Mouse (Mus musculus) spleen, postnatal 14 days (tissue): ENCODE results near the gene Ccrl2.

Source experiments
- DNase-seq, 2 experiments: peaks; one replicate each; pipeline ENCODE4 v3.0.0; 2021 to 2022; ENCODE audit warnings: low spot score in 2 of 2

Ccrl2 gene

GRCm38 (mm10) chr9:111056798-111057543 is at the start of gene Ccrl2:
TSS of gene Ccrl2 (minus strand) at chr9:111057519.
- peak; percentile 52 to 62 for DNase-seq

GRCm38 (mm10) chr9:111103893-111104292 is 46.6 kb upstream of the Ccrl2 start:
- DNase-seq = no peak

- DNase-seq = no peak
Measured at GRCm38 (mm10) chr9:111103293-111103692, 46.0 kb upstream of the Ccrl2 start.

GRCm38 (mm10) chr9:111100406-111100805 is 43.1 kb upstream of the Ccrl2 start:
- no peak for DNase-seq

GRCm38 (mm10) chr9:111097543-111097942 is 40.2 kb upstream of the Ccrl2 start:
- no peak for DNase-seq

GRCm38 (mm10) chr9:111096419-111097326 is 39.4 kb upstream of the Ccrl2 start:
- no peak for DNase-seq

GRCm38 (mm10) chr9:111095710-111096109 is 38.4 kb upstream of the Ccrl2 start:
- no peak for DNase-seq

- no peak for DNase-seq
Measured at GRCm38 (mm10) chr9:111094626-111095025, 37.3 kb upstream of the Ccrl2 start.

- DNase-seq = peak in 1 of 2 experiments; percentile 41
Measured at GRCm38 (mm10) chr9:111093094-111093493, 35.8 kb upstream of the Ccrl2 start.

- DNase-seq = no peak
Measured at GRCm38 (mm10) chr9:111092657-111093056, 35.3 kb upstream of the Ccrl2 start.

- no peak for DNase-seq
Measured at GRCm38 (mm10) chr9:111088886-111089285, 31.6 kb upstream of the Ccrl2 start.

- DNase-seq = no peak
Measured at GRCm38 (mm10) chr9:111087960-111088359, 30.6 kb upstream of the Ccrl2 start.

GRCm38 (mm10) chr9:111086995-111087606 is 29.8 kb upstream of the Ccrl2 start:
- DNase-seq = no peak

GRCm38 (mm10) chr9:111086137-111086536 is 28.8 kb upstream of the Ccrl2 start:
- no peak for DNase-seq

- no peak for DNase-seq
Measured at GRCm38 (mm10) chr9:111085329-111085728, 28.0 kb upstream of the Ccrl2 start.

- DNase-seq = no peak
Measured at GRCm38 (mm10) chr9:111081765-111082164, 24.4 kb upstream of the Ccrl2 start.

GRCm38 (mm10) chr9:111080801-111081200 is 23.5 kb upstream of the Ccrl2 start:
- no peak for DNase-seq

GRCm38 (mm10) chr9:111077745-111078144 is 20.4 kb upstream of the Ccrl2 start:
- DNase-seq = no peak

GRCm38 (mm10) chr9:111072971-111073370 is 15.7 kb upstream of the Ccrl2 start:
- DNase-seq = no peak

GRCm38 (mm10) chr9:111072175-111072574 is 14.9 kb upstream of the Ccrl2 start:
- DNase-seq = no peak

GRCm38 (mm10) chr9:111070546-111070961 is 13.2 kb upstream of the Ccrl2 start:
- peak; percentile 45 to 65 for DNase-seq

- DNase-seq = no peak
Measured at GRCm38 (mm10) chr9:111067052-111067451, 9.7 kb upstream of the Ccrl2 start.
